Mouse (Mus musculus) cerebellum, adult 9-11 months (tissue): ENCODE data around the gene Lsm12.
"Not testable (repeated sequence)": the region's sequence is repeated elsewhere in the genome, so short reads cannot be mapped to it uniquely, and the experiment has no call there.

Source experiments
- DNase-seq: peaks from one replicate; pipeline ENCODE4 v3.0.0; 2022

The Lsm12 gene

GRCm38 (mm10) chr11:102184253-102184645, 847 bp downstream of the Lsm12 start:
- DNase-seq = no peak

GRCm38 (mm10) chr11:102179836-102180235, 5.3 kb downstream of the Lsm12 start:
- no peak for DNase-seq

- DNase-seq = no peak
Observed at GRCm38 (mm10) chr11:102168689-102169088, 16.4 kb downstream of the Lsm12 start.

DNA sequence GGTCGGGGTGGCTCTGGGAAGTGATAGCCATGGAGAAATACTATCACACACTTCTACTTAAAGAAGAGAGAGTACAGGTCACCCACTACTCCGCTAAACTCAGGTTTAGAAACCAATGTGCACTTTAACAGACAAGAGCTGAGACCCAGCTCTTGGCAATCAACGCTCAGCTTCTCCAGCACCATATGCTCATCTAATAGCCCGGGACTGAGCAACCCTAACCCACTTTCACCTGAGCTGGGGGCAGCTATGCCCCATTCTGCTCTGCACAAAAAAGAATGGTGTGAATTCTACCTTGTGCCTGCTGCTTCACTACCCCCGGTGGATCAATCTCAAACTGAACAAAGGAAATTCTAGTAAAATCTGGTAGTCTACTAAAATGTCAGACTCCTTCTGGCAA, 17.6 kb downstream of the Lsm12 start:
- DNase-seq = peak; percentile 52

DNA sequence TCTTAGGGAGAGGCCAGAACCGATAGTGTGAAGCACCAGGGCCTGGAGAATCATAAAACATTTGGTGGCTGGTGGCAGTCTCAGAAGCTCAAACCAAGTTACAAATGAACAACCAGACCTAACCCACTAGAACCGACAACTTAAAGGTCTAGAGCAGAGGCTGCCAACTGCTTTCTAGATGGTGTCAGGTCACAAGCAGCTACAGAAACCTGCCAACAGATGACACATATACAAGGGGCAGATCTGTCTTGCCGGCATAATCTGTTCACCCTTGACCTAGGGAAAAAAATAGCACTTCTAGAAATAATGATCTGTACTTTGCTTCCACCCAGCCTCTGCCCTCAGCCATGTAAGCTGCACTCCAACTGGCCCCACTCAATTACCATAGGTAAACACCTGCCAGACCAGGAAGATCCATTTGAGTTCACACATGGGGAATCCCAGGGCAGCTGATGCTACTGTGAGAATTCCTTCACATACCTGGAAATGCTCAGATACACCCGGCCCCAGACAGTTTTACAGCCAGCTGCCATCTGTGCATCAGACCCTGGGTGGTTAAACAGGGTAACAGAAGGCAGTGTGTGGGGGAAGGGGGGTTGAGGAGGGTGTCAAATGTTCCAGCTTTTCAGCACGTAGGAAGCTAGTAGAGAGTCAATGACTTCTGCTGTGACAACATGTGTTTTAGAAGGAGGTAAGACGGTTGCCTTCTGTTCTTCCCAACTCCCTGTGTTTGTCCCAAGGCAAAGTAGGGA, 18.9 kb downstream of the Lsm12 start:
- DNase-seq = peak; percentile 79

- DNase-seq = peak; percentile 84
Observed at GRCm38 (mm10) chr11:102159781-102160180, 25.3 kb downstream of the Lsm12 start.

- DNase-seq = not testable (repeated sequence)
Observed at GRCm38 (mm10) chr11:102158024-102158423, 27.1 kb downstream of the Lsm12 start.

- DNase-seq = no peak
Observed at GRCm38 (mm10) chr11:102156786-102157089, 28.4 kb downstream of the Lsm12 start.

DNA sequence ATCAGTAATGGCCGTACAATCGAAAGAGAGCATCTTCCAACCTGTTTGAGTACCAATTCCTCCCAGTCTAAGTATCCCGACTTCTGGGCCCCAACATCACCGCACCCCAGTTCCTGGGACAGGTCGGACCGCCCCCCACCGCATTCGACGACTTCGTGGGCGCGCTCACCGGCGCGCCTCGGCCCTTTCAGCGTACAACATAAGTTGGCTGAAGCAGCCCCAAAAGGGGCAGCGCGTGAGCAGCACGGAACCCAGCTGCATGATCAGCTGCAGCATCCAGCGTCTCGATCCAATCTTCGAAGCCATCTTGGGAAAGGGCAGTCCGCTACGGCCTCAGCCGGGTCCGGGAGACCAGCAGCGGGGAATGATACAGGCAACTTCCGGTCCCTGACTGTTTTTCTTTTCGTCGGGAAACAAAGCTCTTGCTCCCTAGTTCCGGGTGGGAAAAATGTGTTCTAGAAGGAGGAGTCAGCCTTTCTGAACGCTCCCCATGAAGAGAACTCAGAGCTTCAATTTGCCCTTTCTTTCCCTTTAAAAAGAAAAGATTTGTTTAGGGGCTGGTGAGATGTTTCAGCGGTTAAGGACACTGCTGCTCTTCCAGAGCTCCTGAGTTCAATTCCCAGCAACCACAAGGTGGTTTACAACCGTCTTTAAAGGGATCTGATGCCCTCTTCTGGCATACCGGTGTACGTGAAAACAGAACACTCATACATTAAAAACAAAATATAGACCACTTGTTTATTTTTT, 28.9 kb downstream of the Lsm12 start, which contains the start of gene Tmem101:
Gene Tmem101 (minus strand): TSS at position 366 of the 747 bp plus-strand sequence.
- peak; percentile 90 for DNase-seq

DNA sequence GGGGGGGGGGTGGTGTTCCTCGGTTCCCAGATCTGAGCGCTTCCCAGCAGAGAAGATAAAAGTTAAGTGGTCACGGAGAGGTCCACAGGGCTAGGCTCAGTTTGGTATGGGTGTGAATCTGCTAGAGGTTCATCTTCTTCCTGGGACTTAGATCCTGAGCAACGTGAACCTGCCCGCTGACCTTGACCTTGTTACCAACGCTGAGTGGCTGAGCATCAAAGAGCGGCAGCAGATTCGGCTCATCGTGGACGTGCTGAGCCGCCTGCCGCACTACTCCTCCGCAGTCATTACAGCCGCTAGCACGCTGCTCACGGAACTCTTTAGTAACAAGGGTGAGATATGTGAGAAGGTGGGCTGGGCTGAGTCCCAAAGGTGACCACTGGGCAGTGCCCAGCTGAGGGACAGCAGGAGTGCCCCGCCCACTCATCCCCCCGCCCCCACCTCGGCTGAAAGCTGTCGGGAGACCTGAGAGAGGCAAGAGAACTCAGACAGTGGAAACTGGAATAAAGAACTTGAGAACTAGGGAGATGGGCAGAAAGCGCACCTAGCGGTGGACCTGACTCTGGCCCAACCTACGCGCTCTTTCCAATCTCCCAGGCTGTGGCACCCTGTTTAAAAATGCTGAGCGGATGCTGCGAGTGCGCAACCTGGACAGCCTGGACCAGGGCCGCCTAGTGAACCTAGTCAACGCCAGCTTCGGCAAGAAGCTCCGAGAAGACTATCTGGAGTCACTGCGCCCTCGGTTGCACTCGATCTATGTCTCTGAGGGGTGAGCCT, 37.7 kb downstream of the Lsm12 start:
- no peak for DNase-seq

- DNase-seq = no peak
Observed at GRCm38 (mm10) chr11:102146531-102146930, 38.6 kb downstream of the Lsm12 start.

- no peak for DNase-seq
Observed at GRCm38 (mm10) chr11:102146005-102146404, 39.1 kb downstream of the Lsm12 start.

GRCm38 (mm10) chr11:102145471-102146001, 39.6 kb downstream of the Lsm12 start, which contains the start of gene Nags:
Gene Nags (plus strand): TSS chr11:102145513.
- DNase-seq = no peak

DNA sequence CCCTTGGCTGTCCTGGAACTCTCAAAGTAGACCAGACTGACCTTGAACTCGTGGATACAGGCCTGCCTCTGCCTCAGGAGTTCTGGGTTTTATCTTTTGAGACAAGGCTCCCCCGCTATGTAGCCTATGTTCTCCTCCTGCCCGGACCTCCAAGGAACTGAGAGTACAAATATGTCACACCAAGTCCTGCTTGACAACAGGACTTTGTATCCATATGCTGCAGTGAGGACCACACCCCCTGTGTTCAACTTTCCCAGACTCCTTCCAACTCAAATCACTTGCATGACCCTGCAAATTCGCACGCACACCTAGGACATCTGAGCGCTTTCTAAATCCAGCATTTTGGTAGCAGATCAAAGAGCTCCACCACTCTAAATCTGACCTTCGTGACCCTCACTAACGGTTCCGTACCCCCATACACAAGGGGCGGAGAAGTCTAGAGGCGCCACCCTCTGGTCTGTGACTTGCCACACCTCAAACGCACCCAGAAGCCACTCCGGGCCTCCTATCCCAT, 40.1 kb downstream of the Lsm12 start:
- DNase-seq = no peak

DNA sequence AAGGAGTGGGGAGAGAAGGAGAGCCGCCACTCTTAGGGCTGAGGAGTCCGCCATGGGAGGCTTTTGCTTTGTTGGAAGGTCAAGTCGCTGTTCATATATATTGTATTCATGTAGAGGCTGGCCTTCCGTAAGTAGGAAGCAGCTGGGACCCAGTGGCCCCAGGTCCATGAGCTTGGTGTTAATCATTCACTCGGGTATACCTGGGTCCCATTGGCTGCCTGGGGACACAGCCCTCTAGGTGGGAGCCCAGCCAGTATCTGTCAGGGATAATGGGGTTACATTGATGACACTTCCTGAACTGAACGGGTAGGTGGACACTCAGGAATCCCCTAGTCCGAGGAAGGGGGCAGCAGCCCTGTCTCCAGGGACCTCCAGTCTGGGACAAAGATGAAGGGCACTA, 42.7 kb downstream of the Lsm12 start:
- no peak for DNase-seq

GRCm38 (mm10) chr11:102140508-102140907, 44.6 kb downstream of the Lsm12 start:
- DNase-seq = no peak

- peak; percentile 61 for DNase-seq
Observed at GRCm38 (mm10) chr11:102138447-102138740, 46.7 kb downstream of the Lsm12 start.

GRCm38 (mm10) chr11:102137625-102138446, 47.3 kb downstream of the Lsm12 start:
- DNase-seq = no peak

DNA sequence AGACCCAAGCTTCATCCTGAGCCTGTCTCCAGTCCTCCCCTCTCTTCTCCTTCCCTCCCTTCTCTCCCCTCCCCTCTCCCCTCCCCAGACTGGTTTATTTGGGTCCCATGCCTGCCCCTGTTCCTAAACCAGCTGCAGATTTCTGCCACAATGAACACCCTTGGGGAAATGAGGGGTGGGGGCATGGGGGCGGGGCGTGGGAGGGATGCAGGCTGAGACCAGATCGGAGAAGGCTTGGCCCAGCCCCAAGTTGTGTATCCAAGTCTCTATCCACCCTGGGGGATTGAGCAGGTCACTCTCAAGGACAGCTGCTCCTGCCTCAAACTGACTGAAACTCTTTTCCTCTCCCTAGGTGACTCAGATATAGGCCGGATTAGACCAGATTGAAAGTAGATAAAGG, 50.6 kb downstream of the Lsm12 start:
- no peak for DNase-seq

GRCm38 (mm10) chr11:102117386-102117785, 67.7 kb downstream of the Lsm12 start:
- DNase-seq = no peak

DNA sequence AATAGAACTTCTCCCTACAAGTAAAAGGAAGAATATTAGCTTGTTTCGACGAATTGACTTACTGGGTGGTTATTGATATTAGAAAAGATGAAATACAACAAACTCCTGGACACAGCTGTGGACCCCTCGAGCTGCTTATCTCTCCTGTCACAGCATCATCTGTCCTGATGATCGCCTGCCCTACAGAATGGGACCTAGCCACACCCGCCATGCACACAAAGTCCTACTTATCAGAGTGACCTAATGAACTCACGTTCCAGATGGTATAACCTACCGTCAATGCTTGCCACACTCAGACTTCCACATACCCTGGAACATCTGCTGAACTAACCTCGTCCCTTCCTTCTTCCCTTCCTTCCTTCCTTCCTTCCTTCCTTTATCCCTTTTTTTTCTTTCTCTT, 68.9 kb downstream of the Lsm12 start:
- DNase-seq = no peak
